Mouse (Mus musculus) bone marrow macrophage, adult 2 months (primary cell): ENCODE results near the gene RPS10-NUDT3.

Source experiments
- CTCF ChIP-seq: IDR thresholded peaks from 2 replicates; pipeline ENCODE4 v1.5.1; 2012; ENCODE audit warnings: low read depth, mild to moderate bottlenecking, low read length, moderate library complexity
- POLR2A ChIP-seq: IDR thresholded peaks from 2 replicates; pipeline ENCODE4 v1.6.1; 2012; ENCODE audit warnings: mild to moderate bottlenecking, low read depth, low read length, borderline replicate concordance

DNA sequence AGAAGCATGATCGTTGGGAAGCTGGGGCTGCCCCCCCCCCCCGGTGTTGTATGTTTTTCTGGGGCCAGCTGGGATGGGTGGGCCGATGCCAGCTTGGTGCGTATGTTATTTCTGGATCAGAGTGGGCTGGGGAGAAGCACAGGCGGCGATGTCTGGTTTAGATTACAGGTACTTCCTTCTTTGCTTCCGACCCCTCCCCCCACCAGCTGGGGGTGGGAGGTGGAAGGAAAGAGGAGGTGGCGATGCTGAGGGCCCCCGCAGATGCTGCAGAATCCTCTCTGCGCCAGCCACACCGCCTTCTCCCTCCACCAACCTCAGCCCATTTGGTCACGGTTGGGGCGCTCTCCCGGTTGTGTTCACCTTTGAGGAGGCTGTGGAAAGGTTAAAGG lies 21.0 kb upstream of the RPS10-NUDT3 start:
- TF ChIP-seq POLR2A (no peak), CTCF (no peak)
